8 mouse cellular contexts compared by ENCODE assay signal in the genomic region with DNA sequence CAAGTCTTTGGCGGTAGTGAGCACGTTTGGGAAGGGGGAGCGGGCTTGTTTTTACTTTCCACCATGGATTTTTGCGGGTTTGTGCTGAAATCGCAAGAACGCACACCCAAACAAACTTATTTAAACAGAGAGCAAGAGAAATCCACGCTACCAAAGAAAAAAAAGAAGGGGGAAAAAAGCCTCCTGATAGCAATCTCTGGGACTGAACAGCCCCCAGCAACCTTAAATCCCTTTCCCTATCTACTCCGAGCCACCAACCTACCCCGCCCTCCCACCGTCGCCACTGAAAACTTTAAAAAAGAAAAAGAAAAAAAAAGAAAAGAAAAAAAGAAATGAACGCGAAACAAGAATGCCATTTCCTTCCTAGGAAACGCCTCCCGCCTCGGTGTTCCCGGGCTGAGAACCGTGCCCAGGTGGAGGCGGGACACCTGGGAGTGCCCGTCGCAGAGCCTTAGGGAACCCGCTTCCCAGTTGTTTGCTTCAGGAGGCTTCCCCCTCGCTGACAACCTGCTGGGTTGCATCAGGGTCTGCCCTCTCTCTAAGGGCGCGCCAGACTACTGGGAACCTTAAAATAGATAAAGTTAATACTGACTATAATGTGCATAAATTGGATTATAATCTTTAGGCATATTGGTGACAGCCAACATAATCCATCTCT. TPM values are rescaled to one million over a fixed set of nuclear protein-coding genes. Genes with fewer than 3 reads are reported as not detected.
A peak's percentile ranks its signal among the peaks of the same experiment; 100 is the strongest.
DNase-seq lines count a peak whose midpoint lies in the region; ATAC-seq and TF ChIP-seq lines count a peak whose summit lies in the region.

No protein-coding gene starts in this region.

- no peak for ATAC-seq in lung, embryonic 15.5 days (ENCODE audit: borderline replicate concordance, extremely low read depth, low FRiP score, low TSS enrichment)

- peak overlapping the region; percentile 86 for H3K4me3 ChIP-seq in layer of hippocampus, adult 2 months
- peak overlapping the region; percentile 63 for H3K4me3 ChIP-seq in brown adipose tissue, adult 24 weeks (ENCODE audit: insufficient read depth, low read depth, low read length)
- H3K4me3 ChIP-seq in kidney, adult 2 months (ENCODE audit: insufficient read depth, low read depth, low read length): peak overlapping the region; percentile 69
- H3K4me3 ChIP-seq in lung, embryonic 15.5 days: peak overlapping the region; percentile 93

- intact Hi-C loops in gastrocnemius, postnatal 14 days (cut with DNase I; ENCODE audit: low total_unique reads): loop anchor here (2.0 to 10.0 kb wide), 2 partner anchors 249 to 317 kb away; no protein-coding TSS in a partner anchor

- no peaks in the 10 kb centered on the region for H3K27me3 ChIP-seq in kidney, adult 2 months (replicated peaks; ENCODE audit: control insufficient read depth, insufficient read depth, low read length)
- H3K27me3 ChIP-seq in lung, embryonic 15.5 days: no peaks in the 10 kb centered on the region

- H3K4me2 ChIP-seq in lung, embryonic 15.5 days: peak overlapping the region; percentile 92

- peak overlapping the region; percentile 45 for H3K9ac ChIP-seq in lung, embryonic 15.5 days

- H3K9me3 ChIP-seq in lung, embryonic 15.5 days: no peaks in the 10 kb centered on the region

- peaks cover 3% of the 10 kb centered on the region; the same call in 1 of the 2 replicates for H3K4me1 ChIP-seq in brown adipose tissue, adult 24 weeks (ENCODE audit: control insufficient read depth, insufficient read depth, insufficient read length, low read length)
- H3K4me1 ChIP-seq in kidney, adult 2 months (ENCODE audit: control insufficient read depth, insufficient read depth, low read length): peaks cover 4% of the 10 kb centered on the region; the same call in 1 of the 2 replicates
- peaks cover 25% of the 10 kb centered on the region for H3K4me1 ChIP-seq in lung, embryonic 15.5 days

- no peaks in the 10 kb centered on the region for H3K36me3 ChIP-seq in kidney, adult 2 months (ENCODE audit: control insufficient read depth, insufficient read depth, low read length)
- no peaks in the 10 kb centered on the region for H3K36me3 ChIP-seq in lung, embryonic 15.5 days

- no peak for TF ChIP-seq CTCF in layer of hippocampus, adult 2 months (conservative IDR thresholded peaks at IDR 0.05)
- no peak for TF ChIP-seq CTCF in kidney, adult 2 months (conservative IDR thresholded peaks at IDR 0.05; ENCODE audit: insufficient read depth, insufficient read length, low read depth, low read length)

- under 1% methylated on average over 25 of the region's 25 CpGs for WGBS in kidney, adult 2 months
- 1% methylated on average over 25 of the region's 25 CpGs for WGBS in lung, embryonic 15.5 days

- no peak for TF ChIP-seq POLR2A in kidney, adult 2 months (IDR thresholded peaks at IDR 0.05; ENCODE audit: low read depth, low read length)

- peak overlapping the region; percentile 95 for H3K27ac ChIP-seq in layer of hippocampus, adult 2 months
- no peak overlapping the region for H3K27ac ChIP-seq in brown adipose tissue, adult 24 weeks (replicated peaks; ENCODE audit: low read depth, low read length)
- no peak overlapping the region for H3K27ac ChIP-seq in kidney, adult 2 months (ENCODE audit: insufficient read depth, low read depth, low read length)
- H3K27ac ChIP-seq in lung, embryonic 15.5 days: peak overlapping the region; percentile 34; the same call in 1 of the 2 replicates

- no peak for DNase-seq in layer of hippocampus, adult 2 months (ENCODE audit: low spot score in 2 of 2)
- no peak for DNase-seq in layer of hippocampus, adult 18-20 months (ENCODE audit: low spot score in 2 of 2)
- peak; percentile 6 for DNase-seq in gastrocnemius, postnatal 14 days
- peak; percentile 43 for DNase-seq in kidney, adult 2 months
- peak; percentile 33 to 36 for DNase-seq in spleen, postnatal 10 days (ENCODE audit: low spot score in 2 of 2)
- DNase-seq in left cerebral cortex, adult 18-20 months (ENCODE audit: low spot score in 2 of 2): no peak

RNA-seq across cellular contexts. Expression of a gene that starts 0.7 kb away (rescaled TPM):
- total RNA-seq in layer of hippocampus, adult 2 months (2021): 10 to 100 TPM; 54.6 to 58.7 TPM
- total RNA-seq in layer of hippocampus, adult 18-20 months (2021): 10 to 100 TPM; 50.9 to 58.1 TPM
- polyA plus RNA-seq in brown adipose tissue, adult 24 weeks (2012; ENCODE audit: insufficient read depth, insufficient read length, missing spikeins): 14.9 and 16.8 TPM in 2 replicates
- 10 to 100 TPM; 33.5 TPM for total RNA-seq in gastrocnemius, postnatal 14 days (2021)
- polyA plus RNA-seq in kidney, adult 2 months (2012; rRNA removed): 3.7 and 5.2 TPM in 2 replicates
- 44.3 and 45.6 TPM in 2 replicates for polyA plus RNA-seq in lung, embryonic 15.5 days (2015; fragmentation: Nextera tagmentation; extraction: Ambion mirVana)
- 10 to 100 TPM; 40.0 to 49.7 TPM for total RNA-seq in left cerebral cortex, adult 18-20 months (2021)

Comparison
In these comparisons a context has a peak if more than half of its experiments do, and no peak if none do; other contexts are left out.
1. DNase-seq: peak in gastrocnemius, postnatal 14 days (single experiment), kidney, adult 2 months (single experiment) and spleen, postnatal 10 days (2 of 2); none in layer of hippocampus, adult 2 months (0 of 2), layer of hippocampus, adult 18-20 months (0 of 2) and left cerebral cortex, adult 18-20 months (0 of 2).
2. H3K27ac ChIP-seq: peak in layer of hippocampus, adult 2 months (single experiment) and lung, embryonic 15.5 days (single experiment); none in brown adipose tissue, adult 24 weeks (single experiment) and kidney, adult 2 months (single experiment).
3. Peak in every context shown above with its lines, with median percentiles within 50 percentile points of each other: H3K4me3 ChIP-seq.